Mouse (Mus musculus) stomach, embryonic 15.5 days (tissue): ENCODE measurements around the gene Ube2e2. TPM values are rescaled to one million over a fixed set of nuclear protein-coding genes. Genes with fewer than 3 reads are reported as not detected.

Source experiments
- ATAC-seq: fragments of 200-750 bp; cut with Nextera tagmentation; 2 replicates; pipeline ENCODE4 v1.8.0; 2017; ENCODE audit warnings: low read depth, moderate number of reproducible peaks, moderate TSS enrichment; ENCODE audit not compliant: insufficient read depth, low FRiP score
- H3K27ac ChIP-seq: fragments of 300-500 bp; sonication (generic); 2 replicates; pipeline ENCODE4 v1.5.1; 2015; ENCODE audit warnings: mild to moderate bottlenecking, inconsistent platforms
- H3K27me3 ChIP-seq: fragments of 300-500 bp; sonication (generic); replicated peaks from 2 replicates; pipeline ENCODE4 v1.6.1; 2015; ENCODE audit warnings: inconsistent platforms
- H3K36me3 ChIP-seq: fragments of 300-500 bp; sonication (generic); 2 replicates; pipeline ENCODE4 v1.6.1; 2015; ENCODE audit warnings: inconsistent platforms
- H3K4me1 ChIP-seq: fragments of 300-500 bp; sonication (generic); 2 replicates; pipeline ENCODE4 v1.6.1; 2015; ENCODE audit warnings: inconsistent platforms
- H3K4me2 ChIP-seq: fragments of 300-500 bp; sonication (generic); 2 replicates; pipeline ENCODE4 v1.6.1; 2015; ENCODE audit warnings: mild to moderate bottlenecking, inconsistent platforms
- H3K4me3 ChIP-seq: fragments of 300-500 bp; sonication (generic); replicated peaks from 2 replicates; pipeline ENCODE4 v1.5.1; 2015; ENCODE audit warnings: inconsistent platforms
- H3K9ac ChIP-seq: fragments of 300-500 bp; sonication (generic); 2 replicates; pipeline ENCODE4 v1.6.1; 2015; ENCODE audit warnings: inconsistent platforms
- H3K9me3 ChIP-seq: fragments of 300-500 bp; sonication (generic); 2 replicates; pipeline ENCODE4 v1.6.1; 2016; ENCODE audit warnings: inconsistent platforms
- WGBS: fragments of 180-500 bp; shearing (Covaris S2); methylation state at CpG from one replicate; pipeline ENCODE4 v1.1.7; 2015; 5-methylcytosine and 5-hydroxymethylcytosine counted together
- polyA plus RNA-seq: library from polyadenylated mRNA; unstranded; fragments of >200 nt; fragmentation: Nextera tagmentation; extraction: Ambion mirVana; gene quantifications from 2 replicates; pipeline ENCODE4 v1.2.1, GENCODE M21; 2015

The Ube2e2 gene
- polyA plus RNA-seq: 65.6 and 66.4 TPM in 2 replicates

GRCm38 (mm10) chr14:18893947-18894445 is at the start of gene Ube2e2:
Gene Ube2e2, minus strand, starts transcription at chr14:18894267.
- H3K27ac ChIP-seq: peak within 1 kb of the TSS; percentile 51; the same call in 1 of the 2 replicates
- WGBS: under 1% methylated on average over 17 of the region's 22 CpGs

GRCm38 (mm10) chr14:18940068-18940467 is 46.0 kb upstream of the Ube2e2 start:
- no peaks in the 10 kb centered on the region for H3K4me1 ChIP-seq
- H3K4me3 ChIP-seq: no peak overlapping the region
- no peaks in the 10 kb centered on the region for H3K27me3 ChIP-seq
- no peaks in the 10 kb centered on the region for H3K36me3 ChIP-seq
- no peak overlapping the region for H3K4me2 ChIP-seq
- H3K9me3 ChIP-seq: no peaks in the 10 kb centered on the region
- H3K9ac ChIP-seq: no peak overlapping the region
- ATAC-seq: no peak
- H3K27ac ChIP-seq: no peak overlapping the region

More at GRCm38 (mm10) chr14:18893947-18894445, at the start of gene Ube2e2:
- no peaks in the 10 kb centered on the region for H3K4me1 ChIP-seq
- H3K4me3 ChIP-seq: peak within 1 kb of the TSS; percentile 57
- H3K4me2 ChIP-seq: peak within 1 kb of the TSS; percentile 85
- H3K27me3 ChIP-seq: no peaks in the 10 kb centered on the region
- H3K9me3 ChIP-seq: no peaks in the 10 kb centered on the region
- peak; percentile 61 for ATAC-seq
- no peaks in the 10 kb centered on the region for H3K36me3 ChIP-seq
- peak within 1 kb of the TSS; percentile 19 for H3K9ac ChIP-seq

DNA sequence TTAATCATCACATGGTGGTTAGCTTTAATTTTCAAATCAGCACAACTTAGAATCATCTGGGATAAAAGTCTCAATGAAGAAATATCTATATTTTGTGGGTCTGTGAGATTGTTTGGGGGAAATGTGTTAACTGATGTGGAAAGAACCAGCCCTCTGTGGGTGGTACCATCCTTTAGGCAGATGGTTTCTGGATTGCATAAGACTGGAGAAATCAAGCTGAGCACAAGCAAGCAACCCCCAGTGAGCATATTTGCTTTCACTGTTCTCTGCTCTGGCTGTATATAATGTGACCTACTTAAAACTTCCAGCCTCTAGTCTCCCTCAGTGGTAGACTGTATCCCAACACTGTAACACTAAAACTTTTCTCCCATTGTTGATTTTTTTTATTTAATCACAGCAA is 9.5 kb upstream of the Ube2e2 start:
- H3K27me3 ChIP-seq: no peaks in the 10 kb centered on the region
- ATAC-seq: no peak

DNA sequence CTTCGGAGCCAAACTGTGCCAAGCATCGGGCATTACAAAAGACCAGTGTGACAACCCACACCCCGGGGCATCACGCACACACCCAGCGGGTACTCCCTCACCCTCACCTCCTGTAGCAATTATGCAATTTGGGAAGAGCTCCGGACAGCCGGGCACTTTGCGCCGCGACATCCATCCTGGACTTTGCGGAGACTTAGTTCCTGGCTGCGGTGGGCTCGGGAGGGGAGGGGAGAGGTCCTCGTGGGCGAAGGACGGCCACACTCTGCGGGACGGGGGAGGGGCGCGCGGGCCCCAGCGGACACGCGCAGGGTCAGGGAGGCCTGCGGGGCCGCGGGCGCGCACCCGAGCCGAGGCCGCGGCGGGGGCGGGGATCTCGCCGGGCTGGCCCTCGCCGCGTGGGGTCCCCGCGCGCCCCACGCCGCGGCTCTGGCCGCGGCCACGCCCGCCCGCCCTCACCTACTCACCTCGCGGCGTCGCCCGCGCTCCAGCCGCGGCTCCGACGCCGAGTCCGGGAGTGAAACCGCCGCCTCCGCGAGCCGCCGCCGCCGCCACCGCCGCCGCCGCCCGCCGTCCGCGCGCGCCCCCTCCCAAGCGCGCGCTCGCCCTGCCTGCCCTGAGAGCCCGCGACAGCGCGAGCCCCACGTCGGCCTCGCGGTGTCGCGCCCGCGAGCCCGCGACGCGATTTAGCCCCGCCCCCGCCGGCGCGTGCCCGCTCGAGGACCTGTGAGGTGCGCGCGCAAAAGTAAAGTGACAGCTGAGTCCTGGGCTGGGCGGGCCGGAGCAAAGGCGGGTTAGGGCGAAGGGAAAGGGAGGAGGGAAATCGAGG is 733 bp downstream of the Ube2e2 start:
- Histone ChIP-seq H3K27me3 (no peaks in the 10 kb centered on the region), H3K4me1 (no peaks in the 10 kb centered on the region), H3K27ac (peak overlapping the region; percentile 51; the same call in 1 of the 2 replicates), H3K4me2 (peak overlapping the region; percentile 85), H3K36me3 (no peaks in the 10 kb centered on the region), H3K9ac (peak overlapping the region; percentile 19), H3K9me3 (no peaks in the 10 kb centered on the region), H3K4me3 (peak overlapping the region; percentile 57)
- under 1% methylated on average over 74 of the region's 116 CpGs for WGBS
- peak; percentile 93 for ATAC-seq

More for the DNA sequence above, 9.5 kb upstream of the Ube2e2 start:
- Histone ChIP-seq H3K9ac (no peak overlapping the region), H3K4me1 (no peaks in the 10 kb centered on the region), H3K4me2 (no peak overlapping the region), H3K4me3 (no peak overlapping the region), H3K9me3 (no peaks in the 10 kb centered on the region), H3K27ac (no peak overlapping the region), H3K36me3 (no peaks in the 10 kb centered on the region)

DNA sequence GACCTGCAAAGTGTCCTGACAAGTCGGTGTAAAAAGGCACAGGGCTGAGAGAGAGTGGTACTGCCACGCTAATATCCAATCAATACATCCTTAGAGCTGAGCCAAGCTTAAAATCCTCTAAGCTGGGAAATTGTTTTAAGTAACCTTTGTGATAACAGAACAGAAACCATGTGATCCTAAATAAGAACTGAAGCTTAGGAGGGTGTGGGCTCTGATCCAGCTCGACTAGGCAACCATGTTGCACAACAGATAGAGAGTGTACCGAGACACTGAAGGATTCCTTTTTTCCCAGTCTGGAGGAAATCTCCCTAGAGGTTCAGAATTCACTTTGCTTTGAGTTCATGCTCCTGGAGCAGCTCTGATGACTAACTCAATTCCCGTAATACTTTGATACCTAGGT is 4.5 kb downstream of the Ube2e2 start:
- no peak overlapping the region for H3K27ac ChIP-seq
- 77% methylated on average over 5 of the region's 5 CpGs for WGBS
- no peak overlapping the region for H3K9ac ChIP-seq
- H3K27me3 ChIP-seq: no peaks in the 10 kb centered on the region
- no peak for ATAC-seq
- no peak overlapping the region for H3K4me2 ChIP-seq
- H3K4me3 ChIP-seq: no peak overlapping the region
- 0 out of 2 replicates have a peak, but pooled peaks cover 2% of the 10 kb centered on the region for H3K36me3 ChIP-seq
- no peaks in the 10 kb centered on the region for H3K4me1 ChIP-seq
- H3K9me3 ChIP-seq: no peaks in the 10 kb centered on the region

DNA sequence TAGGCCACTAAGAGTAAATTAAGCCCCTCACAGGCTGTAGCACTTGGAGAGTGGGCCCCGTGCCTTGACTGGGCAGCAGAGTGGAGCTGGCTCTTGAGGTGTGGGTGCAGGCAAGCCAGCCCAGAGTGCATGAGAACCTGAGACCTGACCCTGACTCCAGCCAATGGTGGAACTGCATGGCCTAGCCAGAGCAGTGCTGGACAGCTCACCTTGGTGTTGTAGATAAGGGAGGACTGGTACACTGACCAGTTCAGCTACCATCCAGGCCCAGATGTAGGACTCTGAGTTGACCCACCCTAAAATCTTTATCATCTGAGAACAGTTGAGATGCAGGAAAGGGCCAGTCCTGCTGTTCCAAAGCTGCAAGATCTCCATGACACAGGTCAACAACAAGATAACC is 11.6 kb downstream of the Ube2e2 start:
- Histone ChIP-seq H3K4me3 (no peak overlapping the region), H3K4me2 (no peak overlapping the region), H3K9me3 (no peaks in the 10 kb centered on the region), H3K4me1 (no peaks in the 10 kb centered on the region), H3K27me3 (no peaks in the 10 kb centered on the region), H3K36me3 (peaks cover 5% of the 10 kb centered on the region; the same call in 1 of the 2 replicates), H3K27ac (no peak overlapping the region), H3K9ac (no peak overlapping the region)
- WGBS: 87% methylated on average over 1 of the region's 1 CpGs
- ATAC-seq: no peak

GRCm38 (mm10) chr14:18870716-18871115 is 23.4 kb downstream of the Ube2e2 start:
- 85% methylated on average over 1 of the region's 1 CpGs for WGBS
- ATAC-seq: no peak
- Histone ChIP-seq H3K4me2 (no peak overlapping the region), H3K9ac (no peak overlapping the region), H3K9me3 (no peaks in the 10 kb centered on the region), H3K36me3 (no peaks in the 10 kb centered on the region), H3K4me1 (no peaks in the 10 kb centered on the region), H3K27ac (no peak overlapping the region), H3K27me3 (no peaks in the 10 kb centered on the region), H3K4me3 (no peak overlapping the region)

DNA sequence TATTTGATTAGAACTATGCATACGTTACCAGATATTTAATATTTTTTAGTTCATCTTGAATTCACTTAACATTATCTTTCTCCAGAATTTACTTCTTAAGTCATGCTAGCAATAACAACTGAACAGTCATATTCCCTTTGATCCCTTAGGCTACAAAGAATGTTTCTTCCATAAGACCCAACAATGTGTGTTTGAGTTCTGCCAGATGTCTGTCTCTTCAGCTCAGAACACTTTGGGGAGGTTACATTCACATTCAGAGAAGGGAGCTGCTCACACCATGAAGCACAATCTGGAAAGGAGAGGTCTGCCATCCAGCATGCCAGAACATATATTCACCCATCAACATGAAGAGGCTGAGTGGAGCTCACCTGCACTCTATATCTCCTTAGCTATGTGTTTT is 65.4 kb downstream of the Ube2e2 start:
- Histone ChIP-seq H3K4me3 (no peak overlapping the region), H3K4me2 (no peak overlapping the region), H3K9me3 (no peaks in the 10 kb centered on the region), H3K9ac (no peak overlapping the region), H3K27me3 (no peaks in the 10 kb centered on the region), H3K27ac (no peak overlapping the region), H3K36me3 (no peaks in the 10 kb centered on the region), H3K4me1 (no peaks in the 10 kb centered on the region)
- WGBS: 88% methylated on average over 1 of the region's 1 CpGs
- ATAC-seq: no peak

DNA sequence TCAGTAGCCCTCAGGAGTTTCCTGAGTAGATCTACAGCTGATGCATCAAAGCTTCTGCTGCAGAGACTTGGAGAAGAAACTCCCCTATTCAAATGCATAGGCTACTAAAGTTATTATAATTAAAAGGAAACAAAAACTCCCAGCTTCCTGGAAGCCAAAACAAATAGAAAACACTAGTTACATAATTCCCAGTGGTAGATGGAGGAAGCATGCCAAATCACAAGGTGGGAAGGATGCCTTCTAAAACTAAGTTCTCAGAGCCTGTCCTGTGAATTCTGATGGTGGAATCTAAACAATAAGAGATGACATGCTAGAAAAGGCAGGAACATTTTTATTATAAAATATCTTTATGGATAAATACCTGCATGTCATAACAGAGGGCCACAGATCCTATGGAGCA is 67.3 kb downstream of the Ube2e2 start:
- H3K9ac ChIP-seq: no peak overlapping the region
- H3K27ac ChIP-seq: no peak overlapping the region
- H3K4me2 ChIP-seq: no peak overlapping the region
- ATAC-seq: no peak
- no peaks in the 10 kb centered on the region for H3K4me1 ChIP-seq
- H3K9me3 ChIP-seq: no peaks in the 10 kb centered on the region
- H3K27me3 ChIP-seq: no peaks in the 10 kb centered on the region
- H3K4me3 ChIP-seq: no peak overlapping the region
- no peaks in the 10 kb centered on the region for H3K36me3 ChIP-seq

DNA sequence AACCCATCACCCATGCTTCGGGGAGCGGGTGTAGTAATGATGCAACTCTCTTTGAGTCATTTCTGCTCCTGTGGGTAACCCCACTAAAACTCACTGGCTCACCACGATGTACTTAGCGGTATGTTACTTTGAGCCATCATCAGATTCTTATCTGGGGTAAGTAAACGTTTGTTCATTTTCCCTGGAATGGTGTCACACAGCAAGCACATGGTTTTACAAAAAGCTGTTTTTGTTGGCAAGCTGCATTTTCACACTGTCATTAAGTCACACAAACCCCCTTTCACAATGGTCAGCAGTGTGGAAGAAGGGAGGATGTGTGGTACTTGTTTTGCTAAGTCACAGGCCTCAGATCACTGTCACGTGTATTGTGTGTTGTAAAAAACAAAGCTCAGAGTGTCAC is 73.4 kb downstream of the Ube2e2 start:
- no peak for ATAC-seq
- Histone ChIP-seq H3K4me3 (no peak overlapping the region), H3K9ac (no peak overlapping the region), H3K9me3 (no peaks in the 10 kb centered on the region), H3K27ac (no peak overlapping the region), H3K4me2 (no peak overlapping the region), H3K4me1 (no peaks in the 10 kb centered on the region), H3K27me3 (no peaks in the 10 kb centered on the region), H3K36me3 (no peaks in the 10 kb centered on the region)
- WGBS: 64% methylated on average over 6 of the region's 6 CpGs

GRCm38 (mm10) chr14:18796857-18797256 is 97.2 kb downstream of the Ube2e2 start:
- no peak for ATAC-seq
- no peak overlapping the region for H3K4me2 ChIP-seq
- no peak overlapping the region for H3K9ac ChIP-seq
- no peaks in the 10 kb centered on the region for H3K27me3 ChIP-seq
- no peaks in the 10 kb centered on the region for H3K36me3 ChIP-seq
- H3K27ac ChIP-seq: no peak overlapping the region
- H3K4me3 ChIP-seq: no peak overlapping the region
- no peaks in the 10 kb centered on the region for H3K9me3 ChIP-seq
- H3K4me1 ChIP-seq: no peaks in the 10 kb centered on the region

- no peaks in the 10 kb centered on the region for H3K4me1 ChIP-seq
- H3K4me2 ChIP-seq: no peak overlapping the region
- ATAC-seq: no peak
- H3K4me3 ChIP-seq: no peak overlapping the region
- H3K27me3 ChIP-seq: no peaks in the 10 kb centered on the region
- no peaks in the 10 kb centered on the region for H3K9me3 ChIP-seq
- no peaks in the 10 kb centered on the region for H3K36me3 ChIP-seq
- WGBS: 59% methylated on average over 2 of the region's 2 CpGs
- no peak overlapping the region for H3K27ac ChIP-seq
- no peak overlapping the region for H3K9ac ChIP-seq
Measured at GRCm38 (mm10) chr14:18795787-18796186, 98.3 kb downstream of the Ube2e2 start.
